Mouse (Mus musculus) spleen, postnatal 36 days (tissue): ENCODE data around the gene Cyp51.
"Not testable (repeated sequence)": the region's sequence is repeated elsewhere in the genome, so short reads cannot be mapped to it uniquely, and the experiment has no call there.

Experiments used
- DNase-seq, 2 experiments: peaks; one replicate each; pipeline ENCODE4 v3.0.0; 2022; ENCODE audit warnings: low spot score in 2 of 2, mixed read lengths in 1 of 2

The Cyp51 gene

GRCm38 (mm10) chr5:4104341-4105040, at the start of gene Cyp51:
TSS of gene Cyp51 (minus strand) at chr5:4104746.
- DNase-seq, result peak; percentile 87

GRCm38 (mm10) chr5:4112570-4113098, 8.1 kb upstream of the Cyp51 start:
- no peak for DNase-seq

GRCm38 (mm10) chr5:4107056-4107455, 2.5 kb upstream of the Cyp51 start:
- DNase-seq, result not testable (repeated sequence)

DNA sequence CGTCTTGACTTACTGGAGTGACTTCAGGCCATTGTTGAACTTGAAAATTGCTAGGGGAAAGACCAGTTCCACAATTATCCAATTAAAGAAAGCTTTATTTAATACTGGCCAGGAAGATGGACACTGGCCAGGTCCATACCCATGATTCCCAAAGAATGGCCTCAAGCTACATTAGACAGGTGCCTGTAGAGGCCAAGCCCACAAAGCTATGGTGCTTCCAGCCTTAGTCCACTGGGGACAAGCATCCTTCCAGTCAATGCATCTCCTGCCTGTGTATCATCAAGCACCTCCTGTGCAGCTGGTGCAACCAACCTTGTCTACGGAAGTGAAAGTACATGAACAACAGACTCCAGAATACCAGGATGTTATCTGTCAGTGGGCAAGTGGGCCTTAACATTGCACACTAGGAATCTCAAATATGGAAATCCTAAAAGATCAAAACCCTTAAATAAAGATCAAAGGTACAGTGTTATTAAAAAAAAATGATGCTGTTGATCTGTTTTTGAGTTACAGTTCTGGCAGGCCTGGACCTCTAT, 1.2 kb upstream of the Cyp51 start:
- no peak for DNase-seq

- DNase-seq, result no peak
Observed at GRCm38 (mm10) chr5:4103626-4104340, 763 bp downstream of the Cyp51 start.

- DNase-seq, result no peak
Observed at GRCm38 (mm10) chr5:4101770-4102169, 2.8 kb downstream of the Cyp51 start.

DNA sequence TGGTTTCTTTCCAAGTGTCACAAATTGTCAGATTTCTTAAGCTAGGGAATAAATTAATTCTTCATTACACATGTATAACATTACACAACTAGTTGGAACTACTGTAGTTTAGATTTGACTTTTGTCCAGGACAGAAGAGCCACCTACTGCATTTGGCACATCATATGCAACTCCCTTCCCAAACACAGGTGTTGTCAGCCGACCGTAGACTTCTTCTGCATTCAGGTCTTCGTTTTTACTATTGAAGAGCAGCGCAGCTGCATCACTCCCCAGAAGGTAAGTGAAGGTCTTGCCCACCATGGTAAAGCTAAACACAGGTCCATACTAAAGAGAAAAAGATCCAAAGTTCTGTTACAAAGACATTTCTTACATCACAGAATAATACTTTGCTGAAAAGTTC, 3.5 kb downstream of the Cyp51 start:
- DNase-seq, result no peak

DNA sequence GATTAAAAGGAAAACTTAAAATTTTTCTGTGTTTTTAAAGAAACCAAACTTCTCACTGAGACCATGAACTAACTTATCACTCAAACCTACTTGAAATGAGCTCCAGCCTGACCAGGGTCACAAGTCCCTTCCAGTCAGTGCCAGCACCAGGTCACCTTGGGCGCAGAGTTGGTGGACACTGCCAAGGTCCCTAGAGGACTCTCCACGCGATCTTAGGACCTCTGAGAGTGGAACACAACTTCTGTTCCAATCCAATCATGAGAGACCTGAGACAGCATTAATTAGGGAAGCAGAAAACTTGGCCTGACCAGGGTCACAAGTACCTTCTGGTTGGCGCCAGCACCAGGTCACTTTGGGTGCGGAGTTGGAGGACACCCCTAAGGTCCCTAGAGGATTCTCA, 10.1 kb downstream of the Cyp51 start:
- no peak for DNase-seq

DNA sequence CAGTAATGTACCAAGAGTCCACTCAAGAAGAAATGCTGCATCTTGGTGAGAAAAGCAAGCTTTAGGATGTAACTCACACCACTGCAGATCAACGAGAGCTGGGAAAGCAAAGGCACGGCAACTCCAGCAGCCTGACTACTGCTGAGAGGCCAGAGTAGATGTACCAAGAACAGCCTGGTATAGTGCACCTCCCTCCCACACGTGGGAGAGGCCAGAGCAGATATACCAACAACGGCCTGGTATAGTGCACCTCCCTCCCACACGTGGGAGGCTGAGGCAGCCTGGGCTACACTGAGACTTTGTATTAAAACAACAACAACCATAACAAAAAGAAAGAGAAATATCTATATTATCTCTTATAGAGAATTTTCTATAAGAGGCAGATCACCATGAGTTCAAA, 16.4 kb downstream of the Cyp51 start:
- DNase-seq, result no peak

GRCm38 (mm10) chr5:4086309-4086708, 18.2 kb downstream of the Cyp51 start:
- no peak for DNase-seq

DNA sequence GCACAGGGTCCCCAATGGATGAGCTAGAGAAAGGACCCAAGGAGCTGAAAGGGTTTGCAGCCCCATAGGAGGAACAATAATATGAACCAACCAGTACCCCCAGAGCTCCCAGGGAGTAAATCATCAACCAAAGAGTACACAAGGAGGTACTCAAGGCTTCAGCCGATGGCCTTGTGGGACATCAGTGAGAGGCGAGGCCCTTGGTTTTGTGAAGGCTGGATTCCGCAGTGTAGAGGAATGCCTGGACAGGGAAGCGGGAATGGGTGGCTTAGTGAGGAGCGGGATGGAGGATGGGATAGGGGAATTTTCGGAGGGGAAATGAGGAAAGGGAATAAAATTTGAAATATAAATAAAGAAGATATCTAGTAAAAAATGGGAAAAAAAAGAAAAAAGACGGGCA, 19.6 kb downstream of the Cyp51 start:
- DNase-seq, result no peak

DNA sequence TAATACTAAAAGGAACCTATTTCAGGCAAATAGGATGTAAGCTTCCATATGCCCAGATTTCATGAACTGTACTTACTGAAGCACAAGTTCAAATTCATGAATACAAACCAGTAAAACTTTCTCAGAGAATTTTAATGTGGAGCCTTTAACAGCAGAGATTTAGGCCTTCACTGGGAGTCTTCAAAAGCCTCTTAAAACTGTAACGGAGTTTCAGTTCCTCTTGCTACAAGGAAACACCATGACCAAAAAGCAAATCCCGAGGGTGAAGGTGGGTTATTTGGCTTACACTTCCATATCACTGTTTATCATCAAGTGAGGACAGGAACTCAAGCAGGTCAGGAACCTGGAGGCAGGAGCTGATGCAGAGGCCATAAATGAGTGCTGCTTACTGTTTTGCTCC, 23.0 kb downstream of the Cyp51 start:
- peak; percentile 31 to 38 for DNase-seq

GRCm38 (mm10) chr5:4080861-4081260, 23.7 kb downstream of the Cyp51 start:
- no peak for DNase-seq

- no peak for DNase-seq
Observed at GRCm38 (mm10) chr5:4079086-4079485, 25.5 kb downstream of the Cyp51 start.

GRCm38 (mm10) chr5:4067203-4067602, 37.3 kb downstream of the Cyp51 start:
- DNase-seq, result no peak

DNA sequence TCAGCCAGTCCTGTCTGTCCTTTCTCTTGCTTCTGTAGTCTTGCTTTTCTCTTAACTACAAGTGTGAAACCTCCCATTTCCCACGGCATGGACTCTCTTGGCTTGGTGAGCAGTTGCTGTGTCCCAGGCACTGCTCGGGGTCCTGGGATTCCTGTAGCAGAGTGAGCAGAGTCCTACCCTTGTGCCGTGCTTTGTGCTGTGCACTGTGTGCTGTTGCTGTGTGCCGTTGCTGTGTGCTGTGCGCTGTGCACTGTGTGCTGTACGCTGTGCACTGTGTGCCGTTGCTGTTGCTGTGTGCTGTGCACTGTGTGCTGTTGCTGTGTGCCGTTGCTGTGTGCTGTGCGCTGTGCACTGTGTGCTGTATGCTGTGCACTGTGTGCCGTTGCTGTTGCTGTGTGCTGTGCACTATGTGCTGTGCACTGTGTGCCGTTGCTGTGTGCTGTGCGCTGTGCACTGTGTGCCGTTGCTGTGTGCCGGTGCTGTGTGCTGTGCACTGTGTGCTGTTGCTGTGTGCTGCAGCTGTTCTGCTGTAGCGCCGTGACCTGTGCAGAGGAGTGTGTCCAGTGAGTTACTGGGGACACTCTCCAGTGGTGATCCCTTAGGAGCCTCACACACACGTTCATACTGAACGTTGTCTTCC, 38.0 kb downstream of the Cyp51 start:
- no peak for DNase-seq

GRCm38 (mm10) chr5:4060313-4060712, 44.2 kb downstream of the Cyp51 start:
- DNase-seq, result no peak

- DNase-seq, result no peak
Observed at GRCm38 (mm10) chr5:4040922-4041321, 63.6 kb downstream of the Cyp51 start.

GRCm38 (mm10) chr5:4040372-4040771, 64.2 kb downstream of the Cyp51 start:
- DNase-seq, result no peak

GRCm38 (mm10) chr5:4039351-4039750, 65.2 kb downstream of the Cyp51 start:
- no peak for DNase-seq

DNA sequence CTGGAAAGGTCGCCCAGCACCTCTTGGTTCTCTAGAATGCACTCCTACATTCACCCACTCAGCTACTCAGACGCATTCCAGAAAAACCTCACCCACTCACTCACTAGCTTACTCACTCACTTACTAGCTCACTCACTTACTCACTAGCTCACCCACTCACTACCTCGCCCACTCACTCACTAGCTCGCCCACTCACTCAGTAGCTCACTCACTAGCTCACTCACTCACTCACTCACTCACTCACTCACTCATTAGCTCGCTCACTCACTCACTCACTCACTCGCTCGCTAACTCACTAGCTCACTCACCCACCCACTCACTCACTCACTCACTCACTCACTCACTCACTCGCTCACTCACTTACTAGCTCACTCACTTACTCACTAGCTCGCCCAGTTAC, 67.9 kb downstream of the Cyp51 start:
- DNase-seq, result no peak

GRCm38 (mm10) chr5:4031846-4032245, 72.7 kb downstream of the Cyp51 start:
- no peak for DNase-seq
